In the genomic region with DNA sequence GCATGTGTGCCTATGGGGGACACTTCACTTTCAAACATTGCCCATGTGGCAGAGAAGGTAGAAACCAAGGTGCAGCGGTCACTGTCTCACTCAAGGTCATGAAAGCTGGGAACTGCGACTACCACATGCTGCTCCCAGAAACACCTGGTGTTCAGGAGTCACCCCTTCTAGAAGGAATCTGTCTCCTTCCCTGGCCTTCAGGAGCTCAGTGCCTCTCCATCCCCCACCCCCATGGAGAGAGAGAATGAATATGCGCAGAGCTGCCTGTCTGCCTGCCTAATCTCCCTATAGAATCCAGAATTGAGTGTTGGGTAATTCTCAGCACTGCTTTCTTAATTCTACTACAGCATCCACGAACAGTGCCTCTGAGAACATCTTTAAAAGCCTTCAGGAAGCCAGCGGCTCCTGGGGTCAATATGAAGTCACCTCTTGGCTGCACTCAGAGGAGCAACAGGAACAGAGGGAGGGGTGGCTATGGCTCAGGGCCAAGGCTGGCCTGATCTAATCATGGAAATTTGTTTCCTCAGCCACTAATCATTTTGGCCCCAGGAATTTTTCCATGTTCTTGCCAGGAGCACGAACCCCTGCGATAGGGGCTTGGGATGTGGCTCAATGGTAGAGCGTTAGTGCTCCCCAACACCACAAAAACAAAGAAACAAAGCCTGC, we compare ENCODE assay signal across 9 mouse cellular contexts. TPM values are rescaled to one million over a fixed set of nuclear protein-coding genes. Genes with fewer than 3 reads are reported as not detected.
A peak's percentile ranks its signal among the peaks of the same experiment; 100 is the strongest.
DNase-seq lines count a peak whose midpoint lies in the region; ATAC-seq lines count a peak whose summit lies in the region.
"Had no signal": no experiment of that assay in that cellular context is flagged by ENCODE, and none has a peak within 500 bp of the region (broad histone marks: within the 10 kb centered on the region; RNA-seq: fewer than 3 reads in every experiment).

No protein-coding gene starts in this region.

- ATAC-seq in neural tube, embryonic 13.5 days (ENCODE audit: low read depth): peak; percentile 40; the same call in 1 of the 2 replicates
- no peak for ATAC-seq in kidney, embryonic 15.5 days (replicated peaks; ENCODE audit: low FRiP score)
- ATAC-seq in stomach, embryonic 16.5 days (ENCODE audit: insufficient read depth, low FRiP score): no peak
- no peak for ATAC-seq in hindbrain, embryonic 14.5 days (ENCODE audit: low FRiP score)

- H3K9ac ChIP-seq in neural tube, embryonic 13.5 days: no peak overlapping the region
- H3K9ac ChIP-seq in kidney, embryonic 15.5 days: no peak overlapping the region
- H3K9ac ChIP-seq in stomach, embryonic 16.5 days (ENCODE audit: low read length): no peak overlapping the region
- no peak overlapping the region for H3K9ac ChIP-seq in hindbrain, embryonic 14.5 days
- H3K9ac ChIP-seq: liver, embryonic 14.5 days had no signal

- H3K27ac ChIP-seq in neural tube, embryonic 13.5 days (replicated peaks): peak overlapping the region; percentile 9; the same call in 1 of the 2 replicates
- H3K27ac ChIP-seq in kidney, embryonic 15.5 days: peak overlapping the region; percentile 65
- H3K27ac ChIP-seq in stomach, embryonic 16.5 days (ENCODE audit: low read length): peak overlapping the region; percentile 66
- no peak overlapping the region for H3K27ac ChIP-seq in hindbrain, embryonic 14.5 days
- H3K27ac ChIP-seq: liver, embryonic 14.5 days had no signal

- no peak overlapping the region for H3K4me2 ChIP-seq in neural tube, embryonic 13.5 days
- peak overlapping the region; percentile 10; the same call in 1 of the 2 replicates for H3K4me2 ChIP-seq in kidney, embryonic 15.5 days
- 0 out of 2 replicates have a peak overlapping the region, but pooled peaks have one; percentile 2 for H3K4me2 ChIP-seq in stomach, embryonic 16.5 days (ENCODE audit: low read depth, low read length)
- H3K4me2 ChIP-seq in hindbrain, embryonic 14.5 days (replicated peaks): no peak overlapping the region

- no peaks in the 10 kb centered on the region for H3K9me3 ChIP-seq in neural tube, embryonic 13.5 days
- H3K9me3 ChIP-seq in kidney, embryonic 15.5 days (replicated peaks): no peaks in the 10 kb centered on the region
- no peaks in the 10 kb centered on the region for H3K9me3 ChIP-seq in stomach, embryonic 16.5 days (replicated peaks; ENCODE audit: control insufficient read depth, low read length)
- no peaks in the 10 kb centered on the region for H3K9me3 ChIP-seq in hindbrain, embryonic 14.5 days (ENCODE audit: control insufficient read depth, low read length)

- WGBS in neural tube, embryonic 13.5 days: 69% methylated on average over 8 of the region's 8 CpGs
- WGBS in kidney, embryonic 15.5 days: 61% methylated on average over 8 of the region's 8 CpGs
- WGBS in stomach, embryonic 16.5 days: 48% methylated on average over 8 of the region's 8 CpGs
- 70% methylated on average over 8 of the region's 8 CpGs for WGBS in hindbrain, embryonic 14.5 days

- no peak for DNase-seq in neural tube, embryonic 10.5 days (ENCODE audit: extremely low spot score, low spot score)
- peak; percentile 84 for DNase-seq in heart, adult 8-10 months (ENCODE audit: low spot score)
- DNase-seq in hindbrain, embryonic 14.5 days (ENCODE audit: low spot score): no peak
- no peak for DNase-seq in c-Kit-positive CD71-positive TER-119-positive erythroid progenitor cells, embryonic 14.5 days (ENCODE audit: low spot score)
- DNase-seq in spleen, postnatal 4 days (ENCODE audit: low spot score in 2 of 2): no peak

- H3K4me3 ChIP-seq in neural tube, embryonic 13.5 days: no peak overlapping the region
- H3K4me3 ChIP-seq in kidney, embryonic 15.5 days (replicated peaks): no peak overlapping the region
- no peak overlapping the region for H3K4me3 ChIP-seq in stomach, embryonic 16.5 days (replicated peaks; ENCODE audit: low read length)
- no peak overlapping the region for H3K4me3 ChIP-seq in hindbrain, embryonic 14.5 days (replicated peaks; ENCODE audit: low read length)

- peaks cover 11% of the 10 kb centered on the region; the same call in 1 of the 2 replicates for H3K4me1 ChIP-seq in neural tube, embryonic 13.5 days (replicated peaks)
- H3K4me1 ChIP-seq in kidney, embryonic 15.5 days: peaks cover 84% of the 10 kb centered on the region
- H3K4me1 ChIP-seq in stomach, embryonic 16.5 days (ENCODE audit: control insufficient read depth, insufficient read depth, low read length): peaks cover 54% of the 10 kb centered on the region
- H3K4me1 ChIP-seq in hindbrain, embryonic 14.5 days (replicated peaks; ENCODE audit: control insufficient read depth, insufficient read depth, low read length): no peaks in the 10 kb centered on the region

- no peaks in the 10 kb centered on the region for H3K27me3 ChIP-seq in neural tube, embryonic 13.5 days
- no peaks in the 10 kb centered on the region for H3K27me3 ChIP-seq in kidney, embryonic 15.5 days
- H3K27me3 ChIP-seq in stomach, embryonic 16.5 days (ENCODE audit: control insufficient read depth, insufficient read depth, low read length): no peaks in the 10 kb centered on the region
- no peaks in the 10 kb centered on the region for H3K27me3 ChIP-seq in hindbrain, embryonic 14.5 days (ENCODE audit: control insufficient read depth, insufficient read depth, low read length)

- H3K36me3 ChIP-seq in neural tube, embryonic 13.5 days: no peaks in the 10 kb centered on the region
- H3K36me3 ChIP-seq in kidney, embryonic 15.5 days: no peaks in the 10 kb centered on the region
- no peaks in the 10 kb centered on the region for H3K36me3 ChIP-seq in stomach, embryonic 16.5 days (ENCODE audit: control insufficient read depth, insufficient read depth, low read length)
- no peaks in the 10 kb centered on the region for H3K36me3 ChIP-seq in hindbrain, embryonic 14.5 days (replicated peaks; ENCODE audit: control insufficient read depth, insufficient read depth)

RNA-seq across cellular contexts. Expression of a gene that starts 24.7 kb away (rescaled TPM):
- polyA plus RNA-seq in neural tube, embryonic 13.5 days (2015; fragmentation: Nextera tagmentation; extraction: Ambion mirVana): 5.3 and 5.4 TPM in 2 replicates
- 1 to 10 TPM in 3 of 4 experiments, under 1 TPM in 1; 0.72 to 1.2 (median 1.0) TPM for total RNA-seq in heart, adult 8-10 months (2022)
- 9.6 and 11.2 TPM in 2 replicates for polyA plus RNA-seq in kidney, embryonic 15.5 days (2015; fragmentation: Nextera tagmentation; extraction: Ambion mirVana)
- 12.0 and 13.5 TPM in 2 replicates for polyA plus RNA-seq in stomach, embryonic 16.5 days (2015; fragmentation: Nextera tagmentation; extraction: Ambion mirVana)
- polyA plus RNA-seq in hindbrain, embryonic 14.5 days (2014; fragmentation: Nextera tagmentation; extraction: Ambion mirVana): 1.8 and 3.1 TPM in 2 replicates

Comparison
In these comparisons a context has a peak if more than half of its experiments do, and no peak if none do; other contexts are left out.
1. H3K4me2 ChIP-seq: peak in kidney, embryonic 15.5 days (single experiment) and stomach, embryonic 16.5 days (single experiment); none in neural tube, embryonic 13.5 days (single experiment) and hindbrain, embryonic 14.5 days (single experiment).